8 mouse cellular contexts compared by ENCODE assay signal in the genomic region with DNA sequence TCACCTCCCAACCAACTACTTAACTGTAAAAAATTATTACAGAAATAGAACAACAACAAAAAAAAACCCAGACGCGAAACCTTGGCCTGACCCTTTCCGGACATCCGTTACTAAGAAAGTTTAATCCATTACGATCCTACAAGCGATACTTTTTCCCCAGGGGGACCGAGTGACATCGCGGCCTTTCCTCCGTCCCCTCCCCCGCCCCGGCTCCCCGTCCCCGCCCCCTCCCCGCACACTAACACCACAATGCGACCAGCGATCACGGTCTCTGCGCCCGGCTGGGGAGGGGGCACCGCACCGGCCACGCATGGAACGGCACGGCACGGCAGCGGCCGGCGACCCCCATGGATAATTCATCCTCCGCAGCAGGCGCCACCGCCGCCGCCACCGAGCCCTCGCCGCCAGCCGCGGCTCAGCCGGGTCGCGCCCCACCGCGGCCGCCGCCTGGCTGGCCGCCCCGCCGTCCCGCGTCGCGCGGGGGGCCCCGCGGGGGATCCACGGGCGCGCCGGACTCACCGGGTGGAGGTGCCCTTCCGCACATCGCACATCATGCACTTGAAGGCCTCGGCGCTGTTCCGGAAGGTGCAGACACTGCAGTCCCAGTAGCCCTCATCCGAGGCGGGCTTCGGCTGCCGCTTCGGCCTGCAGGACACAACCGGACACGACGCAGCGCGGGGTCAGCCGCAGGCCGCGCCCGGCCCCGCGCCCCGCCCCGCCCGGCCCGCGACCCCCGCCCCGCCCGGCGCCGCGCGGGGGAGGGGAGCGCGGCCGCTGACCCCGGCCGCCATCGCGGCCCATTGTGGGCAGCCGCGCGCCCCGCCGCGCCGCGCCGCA. TPM values are rescaled to one million over a fixed set of nuclear protein-coding genes. Genes with fewer than 3 reads are reported as not detected.
DNase-seq lines count a peak whose midpoint lies in the region; ATAC-seq lines count a peak whose summit lies in the region.

No protein-coding gene starts in this region.

- H3K4me3 ChIP-seq in intestine, embryonic 16.5 days (ENCODE audit: low read length) = peak overlapping the region; percentile 89
- H3K4me3 ChIP-seq in liver, embryonic 11.5 days (ENCODE audit: low read depth, low read length) = peak overlapping the region; percentile 97

- H3K4me1 ChIP-seq in intestine, embryonic 16.5 days (ENCODE audit: control insufficient read depth, insufficient read depth, low read length) = no peaks in the 10 kb centered on the region
- 0 out of 2 replicates have a peak, but pooled peaks cover 4% of the 10 kb centered on the region for H3K4me1 ChIP-seq in liver, embryonic 11.5 days (replicated peaks; ENCODE audit: control insufficient read depth, insufficient read depth, low read length)

- under 1% methylated on average over 74 of the region's 110 CpGs for WGBS in intestine, embryonic 16.5 days
- under 1% methylated on average over 81 of the region's 110 CpGs for WGBS in liver, embryonic 11.5 days

- ATAC-seq in intestine, embryonic 16.5 days = peak; percentile 73
- peak; percentile 35 for ATAC-seq in liver, embryonic 11.5 days (replicated peaks; ENCODE audit: low FRiP score)

- H3K36me3 ChIP-seq in intestine, embryonic 16.5 days (ENCODE audit: control insufficient read depth, insufficient read depth, low read length) = no peaks in the 10 kb centered on the region
- H3K36me3 ChIP-seq in liver, embryonic 11.5 days (ENCODE audit: control insufficient read depth, insufficient read depth, low read length) = peaks cover 8% of the 10 kb centered on the region; the same call in 1 of the 2 replicates

- H3K9ac ChIP-seq in intestine, embryonic 16.5 days (ENCODE audit: low read depth, low read length) = peak overlapping the region; percentile 91
- H3K9ac ChIP-seq in liver, embryonic 11.5 days (ENCODE audit: low read depth, low read length) = peak overlapping the region; percentile 94

- peak overlapping the region; percentile 93 for H3K27ac ChIP-seq in intestine, embryonic 16.5 days (ENCODE audit: low read length)
- H3K27ac ChIP-seq in liver, embryonic 11.5 days (ENCODE audit: low read depth, low read length) = peak overlapping the region; percentile 96

- H3K9me3 ChIP-seq in intestine, embryonic 16.5 days (ENCODE audit: control insufficient read depth, low read length) = no peaks in the 10 kb centered on the region
- H3K9me3 ChIP-seq in liver, embryonic 11.5 days (ENCODE audit: control insufficient read depth, low read length) = no peaks in the 10 kb centered on the region

- peak; percentile 10 to 37 for DNase-seq in urinary bladder, adult 18-20 months (ENCODE audit: low spot score in 2 of 2)
- DNase-seq in urinary bladder, postnatal 10 days (ENCODE audit: low spot score) = no peak
- DNase-seq in cerebellum, postnatal 36 days = peak; percentile 35 to 52
- DNase-seq in gastrocnemius, postnatal 4 days (ENCODE audit: low spot score in 2 of 2) = peak; percentile 48 to 52
- peak; percentile 53 for DNase-seq in liver, embryonic 11.5 days (ENCODE audit: low spot score)
- DNase-seq in natural killer cell, adult 2 months (ENCODE audit: low spot score in 2 of 2) = peak; percentile 21 to 41
- DNase-seq in testis, postnatal 14 days (ENCODE audit: low spot score) = peak; percentile 78

- H3K27me3 ChIP-seq in intestine, embryonic 16.5 days (replicated peaks; ENCODE audit: control insufficient read depth, insufficient read depth, low read length) = no peaks in the 10 kb centered on the region
- H3K27me3 ChIP-seq in liver, embryonic 11.5 days (replicated peaks; ENCODE audit: control insufficient read depth, insufficient read depth, low read length) = no peaks in the 10 kb centered on the region

- peak overlapping the region; percentile 95 for H3K4me2 ChIP-seq in intestine, embryonic 16.5 days (ENCODE audit: low read depth, low read length)
- H3K4me2 ChIP-seq in liver, embryonic 11.5 days = peak overlapping the region; percentile 94

RNA-seq across cellular contexts. Expression of a gene that starts 0.7 kb away (rescaled TPM):
- 10 to 100 TPM; 23.8 to 25.0 TPM for total RNA-seq in gastrocnemius, postnatal 4 days (2021)
- 31.4 and 37.9 TPM in 2 replicates for polyA plus RNA-seq in intestine, embryonic 16.5 days (2015; fragmentation: Nextera tagmentation; extraction: Ambion mirVana)
- polyA plus RNA-seq in liver, embryonic 11.5 days (2014; fragmentation: Nextera tagmentation; extraction: Ambion mirVana) = 75.1 and 78.7 TPM in 2 replicates
